Mouse (Mus musculus) cerebellum, adult (tissue): Measurements from ENCODE around the gene Zmat3.

Experiments
- ATAC-seq: cut with Nextera tagmentation; 2 replicates; pipeline ENCODE4 v1.9.2; 2017; ENCODE audit warnings: mild to moderate bottlenecking, moderate library complexity, mixed read lengths; ENCODE audit not compliant: insufficient number of reproducible peaks, low FRiP score, low TSS enrichment

The Zmat3 gene

DNA sequence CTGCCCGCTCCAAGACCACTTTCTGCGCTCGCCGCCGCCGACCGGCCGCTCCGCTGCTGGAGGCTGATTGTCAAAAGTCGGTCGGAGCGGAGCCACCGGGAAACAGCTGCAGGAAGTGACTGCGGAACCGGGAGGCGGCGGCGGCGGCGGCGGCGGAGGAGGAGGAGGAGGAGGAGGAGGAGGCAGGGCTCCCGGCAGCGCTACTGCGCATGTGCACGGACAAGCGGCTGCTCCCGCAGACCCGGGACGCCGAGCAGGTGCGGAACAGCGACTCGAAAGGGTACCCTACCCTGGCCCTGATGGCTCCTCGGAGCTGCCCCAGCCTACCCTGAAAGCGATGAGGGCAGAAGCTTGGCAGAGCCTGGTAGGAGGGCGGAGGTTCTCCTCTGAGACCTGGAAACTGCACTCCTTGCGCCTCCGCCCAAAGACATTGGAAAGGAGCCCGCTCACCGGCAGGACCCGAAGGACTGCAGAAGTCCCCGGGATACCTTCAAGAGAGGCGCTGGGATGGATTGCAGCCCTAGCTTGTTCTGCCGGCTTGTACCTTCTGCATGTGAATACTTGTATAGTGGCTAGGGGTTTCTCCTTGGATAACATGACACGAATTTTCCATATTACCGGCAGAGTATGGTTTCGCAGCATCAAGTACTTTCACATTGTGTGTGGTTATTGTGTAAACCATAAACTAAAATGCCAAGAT, at the start of gene Zmat3:
Zmat3 (minus strand) TSS at position 469 of the 700 bp plus-strand sequence.
- ATAC-seq = peak; percentile 70

DNA sequence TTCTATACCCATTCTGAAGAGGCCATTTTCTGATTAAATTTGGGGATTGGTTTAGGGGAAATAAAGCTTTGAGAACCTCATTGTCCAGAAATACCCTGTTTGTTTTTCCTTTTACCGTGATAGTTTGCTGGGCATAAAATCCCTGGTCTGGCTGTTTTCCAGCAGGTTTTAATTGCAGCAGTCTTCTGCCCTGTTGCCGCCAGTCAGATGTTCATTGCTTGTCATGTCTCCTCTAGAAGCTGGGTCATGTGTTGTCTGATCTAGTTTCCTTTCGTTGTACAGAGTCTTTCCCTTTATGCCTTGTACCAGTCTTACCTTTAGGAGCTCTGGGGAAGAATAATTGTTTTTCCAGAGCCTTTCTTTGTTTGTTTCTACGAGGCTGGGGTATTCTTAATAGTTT, 48.6 kb upstream of the Zmat3 start:
- ATAC-seq = no peak

DNA sequence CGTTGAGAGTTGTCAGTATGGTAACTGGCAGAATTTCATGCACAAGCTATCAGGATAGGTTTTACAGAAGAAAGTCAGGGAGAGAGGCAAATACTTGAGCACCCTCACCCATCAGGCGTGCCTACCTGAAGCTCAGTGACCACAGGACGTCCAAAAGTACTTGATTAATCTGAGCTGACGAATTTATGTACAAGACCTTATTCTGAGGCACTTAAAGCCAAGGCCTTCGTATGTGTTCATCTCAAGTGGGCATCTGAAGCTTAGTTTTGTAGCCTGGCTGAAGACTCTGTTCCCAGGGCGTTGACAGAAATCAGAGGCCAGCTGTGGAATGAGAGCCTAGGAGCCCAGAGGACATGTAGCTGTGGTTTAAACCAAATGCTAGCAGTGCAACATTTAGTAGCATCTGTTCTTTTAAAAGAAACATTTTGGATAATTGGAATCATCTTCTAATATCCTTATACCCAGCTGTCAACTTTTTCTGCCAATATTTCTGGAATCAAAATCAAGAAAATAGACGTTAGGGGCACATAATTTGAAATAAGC, 46.8 kb upstream of the Zmat3 start:
- no peak for ATAC-seq

DNA sequence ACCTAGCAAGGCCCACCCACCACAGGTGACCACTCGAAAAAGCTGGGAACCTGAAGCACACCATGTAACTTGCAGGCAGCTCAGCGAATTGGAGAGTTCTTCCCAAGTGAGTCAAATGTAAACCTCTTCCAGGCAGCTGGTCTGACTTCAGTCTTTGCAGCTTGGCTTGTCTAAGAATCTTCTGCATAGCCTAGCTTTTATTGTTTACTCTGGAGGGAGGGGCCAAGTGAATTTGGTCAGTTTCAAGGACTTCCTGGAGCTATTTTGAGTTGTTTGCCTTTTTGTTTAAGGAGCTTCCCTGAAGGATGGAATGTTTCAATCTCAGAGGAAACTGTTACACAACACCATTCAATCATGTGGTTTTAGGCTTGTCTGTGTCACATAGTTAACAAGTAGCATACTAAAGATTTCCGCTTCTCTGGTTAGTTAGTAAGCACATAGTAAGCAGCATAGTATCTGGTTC, 43.0 kb upstream of the Zmat3 start:
- no peak for ATAC-seq

DNA sequence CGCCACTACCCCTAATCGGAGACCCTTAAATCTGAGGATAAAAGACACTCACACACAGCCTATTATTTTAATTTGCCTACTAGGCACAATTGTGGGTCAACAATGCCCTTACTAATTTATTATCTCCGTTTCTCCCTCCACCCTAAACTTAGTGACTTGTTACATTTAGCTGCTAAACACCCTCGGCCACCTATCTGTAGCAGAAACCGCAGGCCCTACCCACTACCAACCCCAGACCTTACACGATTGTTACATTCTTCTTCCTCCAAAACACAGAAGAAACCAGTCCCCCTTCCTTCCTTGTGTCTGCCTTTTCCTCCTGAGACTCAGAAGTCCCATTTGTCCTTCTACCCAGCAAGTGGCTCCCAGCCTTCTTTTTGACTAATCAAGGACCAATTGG, 41.0 kb upstream of the Zmat3 start:
- ATAC-seq = no peak

DNA sequence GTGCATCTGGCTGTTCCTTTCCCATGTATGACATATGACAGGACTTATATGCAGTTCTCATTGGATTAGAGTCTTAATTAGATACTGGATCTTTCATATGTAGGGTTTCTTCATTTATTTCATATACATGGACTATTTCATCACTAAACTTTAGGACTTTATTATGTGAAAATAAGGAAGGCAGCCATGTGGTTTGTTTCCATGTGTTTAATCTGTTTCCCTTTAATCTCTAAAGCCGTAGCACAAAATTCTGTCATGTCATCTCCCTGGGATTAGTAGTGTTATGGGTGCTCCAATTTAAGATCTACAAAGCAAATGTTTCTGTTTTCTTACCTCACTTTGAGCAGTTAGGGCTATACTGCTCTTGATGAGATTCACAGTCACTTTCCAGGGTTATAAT, 39.9 kb upstream of the Zmat3 start:
- ATAC-seq = no peak

DNA sequence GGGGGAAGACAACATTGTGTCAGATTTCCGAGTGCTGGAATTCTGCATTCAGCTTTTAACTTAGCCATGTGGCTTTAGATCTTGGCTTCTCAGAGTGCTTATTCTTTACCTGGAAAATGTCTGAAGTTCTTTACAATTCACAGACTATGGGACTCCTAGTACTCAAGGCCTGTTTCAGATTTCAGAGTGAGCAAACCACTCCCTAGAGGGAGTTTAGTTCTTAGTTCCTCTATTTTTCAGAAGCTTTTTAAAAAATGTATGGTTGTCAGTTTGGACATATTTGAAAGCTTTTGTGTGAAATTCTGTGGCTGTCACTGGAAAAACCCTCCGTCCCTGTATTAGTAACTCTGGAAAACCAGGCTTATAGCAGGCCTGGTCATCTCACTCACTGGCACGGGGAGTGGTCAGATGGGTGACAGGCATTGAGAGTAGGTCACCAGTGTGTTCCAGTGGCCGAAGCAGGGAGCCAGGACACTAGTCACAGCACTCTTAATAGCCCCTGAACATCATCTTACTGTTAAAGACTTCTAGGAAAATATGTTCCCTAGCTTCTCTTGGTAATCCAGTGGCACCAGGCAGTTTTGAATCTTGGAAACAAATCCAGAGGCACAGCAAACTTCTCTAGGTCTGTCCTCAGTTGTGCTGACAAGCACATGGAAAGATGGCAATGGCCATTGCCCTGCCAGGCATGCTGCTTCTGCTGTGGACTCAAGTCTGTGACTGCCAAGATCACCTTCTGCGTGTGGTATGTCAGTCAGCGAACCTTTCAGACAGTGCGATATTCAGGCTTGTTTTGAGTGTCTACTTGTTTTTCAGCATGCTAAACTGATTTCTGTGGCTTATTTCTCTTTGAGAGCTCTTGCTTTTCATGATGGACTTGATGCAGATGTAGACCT, 37.4 kb upstream of the Zmat3 start:
- ATAC-seq = 0 out of 2 replicates have a peak, but pooled peaks have one; percentile 62

DNA sequence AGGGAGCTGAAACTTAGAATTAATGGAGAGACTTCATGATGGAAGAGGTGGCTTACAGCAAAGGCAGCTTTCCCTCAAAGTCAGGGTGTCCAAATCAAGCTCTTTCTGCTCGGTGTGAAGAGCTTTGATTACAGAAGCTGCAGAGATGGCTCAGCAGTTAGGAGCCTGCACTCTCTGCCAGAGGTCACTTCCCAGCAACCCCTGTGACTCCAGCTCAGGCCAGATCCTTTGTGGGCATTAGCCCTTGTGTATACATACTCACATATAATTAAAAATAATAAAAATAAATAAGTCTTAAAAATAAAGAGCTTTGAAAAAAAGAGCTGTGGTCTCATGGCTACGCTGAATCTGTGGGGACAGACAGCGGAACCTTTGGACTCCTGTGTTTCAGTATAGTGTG, 35.8 kb upstream of the Zmat3 start:
- ATAC-seq = no peak

DNA sequence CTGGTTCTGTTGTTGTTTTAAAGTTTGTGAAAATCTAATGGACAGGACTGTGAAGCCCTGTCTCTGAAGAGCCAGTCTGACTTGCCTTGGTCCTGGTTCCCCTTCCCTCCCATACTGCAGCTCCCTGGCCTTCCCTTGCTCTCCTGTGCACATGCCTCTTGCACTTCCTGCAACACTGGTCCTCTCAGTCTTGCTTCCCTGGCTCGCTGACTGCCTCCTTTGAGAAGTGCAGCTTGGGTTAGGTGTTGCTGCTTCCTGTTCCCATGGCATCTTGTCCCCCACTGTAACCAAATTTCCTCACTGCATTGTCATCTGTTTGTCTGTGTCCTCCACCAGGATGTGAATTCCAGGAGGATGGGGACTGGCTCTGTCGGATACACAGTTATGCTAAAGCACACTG, 34.1 kb upstream of the Zmat3 start:
- no peak for ATAC-seq

DNA sequence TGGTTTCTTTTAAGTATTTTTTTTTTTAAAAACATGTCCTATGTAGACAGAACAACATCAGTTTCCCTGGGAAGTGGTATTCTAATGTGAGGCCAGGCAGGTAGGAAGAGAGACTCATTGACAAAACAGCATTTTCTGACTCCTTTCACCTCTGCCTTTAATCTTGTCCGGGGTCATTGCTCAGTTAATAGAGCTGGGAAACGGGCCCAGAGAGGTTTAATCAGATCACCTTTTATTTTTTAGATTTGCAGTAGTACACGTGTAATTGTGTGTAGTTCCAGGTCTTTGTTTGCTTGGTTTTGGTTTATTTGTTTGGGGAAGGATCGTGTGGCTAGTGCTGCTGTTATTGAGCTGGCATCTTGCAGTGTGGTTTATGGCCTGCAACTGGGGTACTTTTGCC, 33.6 kb upstream of the Zmat3 start:
- ATAC-seq = no peak

DNA sequence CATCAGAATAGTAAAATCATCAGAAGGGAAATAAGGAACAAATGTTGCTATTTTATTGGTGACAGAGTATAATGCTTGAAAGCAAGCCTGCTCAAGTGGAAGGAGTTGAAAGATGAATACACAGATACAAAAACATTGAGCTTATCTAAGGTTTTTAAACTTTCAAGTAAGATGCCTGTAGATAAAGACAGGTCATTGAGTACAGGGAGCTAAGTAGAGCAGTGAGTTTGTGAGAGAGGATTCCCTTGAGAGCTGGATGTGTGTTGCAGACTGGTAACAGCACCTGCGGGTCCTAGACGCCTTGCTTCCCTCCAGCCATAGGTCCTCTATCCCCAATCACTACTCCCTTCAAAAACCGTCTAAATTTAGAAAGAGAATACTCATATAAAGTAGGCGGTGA, 32.8 kb upstream of the Zmat3 start:
- ATAC-seq = no peak

DNA sequence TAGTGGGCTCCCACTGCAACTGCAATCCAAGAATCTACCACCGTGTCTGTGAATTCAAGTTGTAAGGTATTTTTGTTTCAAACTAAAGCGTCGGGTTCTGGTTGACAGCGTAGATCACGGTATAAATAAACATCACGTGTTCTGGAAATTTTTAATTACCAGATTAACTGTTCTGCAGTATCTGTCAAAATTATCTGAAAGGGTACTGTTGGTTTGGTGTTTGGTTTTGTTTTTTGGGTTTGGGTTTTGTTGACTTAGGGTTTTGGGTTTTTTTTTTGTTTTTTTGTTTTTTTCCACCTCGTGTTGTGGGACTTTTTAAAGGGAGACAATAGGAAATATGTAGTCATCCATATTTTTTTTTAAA, 32.3 kb upstream of the Zmat3 start:
- no peak for ATAC-seq

DNA sequence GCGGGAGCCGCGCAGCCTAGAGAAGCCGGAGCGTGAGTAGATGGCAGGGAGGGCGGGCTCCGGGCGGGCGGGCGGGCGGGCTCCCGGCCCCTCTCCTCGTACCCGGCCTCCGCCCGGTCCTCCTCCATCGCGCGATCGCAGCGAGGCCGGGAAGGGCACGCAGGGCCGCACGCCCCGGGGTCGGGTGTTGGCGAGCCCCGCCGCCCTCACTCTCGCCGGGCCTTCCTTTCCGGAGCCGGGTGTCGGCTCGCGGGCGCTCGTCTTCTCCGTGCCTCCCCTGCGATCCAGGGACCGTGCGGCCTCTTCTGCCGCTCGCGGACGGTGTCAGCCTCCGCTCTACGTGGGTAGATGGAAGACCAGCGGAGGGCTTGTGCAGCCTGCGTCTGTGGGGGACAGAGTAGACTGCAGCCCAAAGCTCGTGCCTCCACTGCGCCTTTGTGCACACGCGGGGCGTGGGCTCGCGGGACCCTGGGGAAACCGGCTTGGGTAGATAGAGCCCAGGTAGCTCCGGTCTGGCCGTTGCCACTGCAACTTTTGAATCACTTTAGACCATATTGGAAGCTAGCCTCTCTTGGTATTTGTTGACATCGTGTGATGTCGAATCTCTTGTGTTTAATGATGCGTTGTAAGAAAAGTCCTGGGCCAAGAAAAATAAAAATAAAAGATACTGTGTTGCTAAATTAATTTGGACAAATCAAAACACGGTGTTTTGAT, 31.8 kb upstream of the Zmat3 start, which contains the start of gene Pik3ca:
Pik3ca (plus strand) TSS at position 211 of the 714 bp plus-strand sequence.
- peak; percentile 31 for ATAC-seq

DNA sequence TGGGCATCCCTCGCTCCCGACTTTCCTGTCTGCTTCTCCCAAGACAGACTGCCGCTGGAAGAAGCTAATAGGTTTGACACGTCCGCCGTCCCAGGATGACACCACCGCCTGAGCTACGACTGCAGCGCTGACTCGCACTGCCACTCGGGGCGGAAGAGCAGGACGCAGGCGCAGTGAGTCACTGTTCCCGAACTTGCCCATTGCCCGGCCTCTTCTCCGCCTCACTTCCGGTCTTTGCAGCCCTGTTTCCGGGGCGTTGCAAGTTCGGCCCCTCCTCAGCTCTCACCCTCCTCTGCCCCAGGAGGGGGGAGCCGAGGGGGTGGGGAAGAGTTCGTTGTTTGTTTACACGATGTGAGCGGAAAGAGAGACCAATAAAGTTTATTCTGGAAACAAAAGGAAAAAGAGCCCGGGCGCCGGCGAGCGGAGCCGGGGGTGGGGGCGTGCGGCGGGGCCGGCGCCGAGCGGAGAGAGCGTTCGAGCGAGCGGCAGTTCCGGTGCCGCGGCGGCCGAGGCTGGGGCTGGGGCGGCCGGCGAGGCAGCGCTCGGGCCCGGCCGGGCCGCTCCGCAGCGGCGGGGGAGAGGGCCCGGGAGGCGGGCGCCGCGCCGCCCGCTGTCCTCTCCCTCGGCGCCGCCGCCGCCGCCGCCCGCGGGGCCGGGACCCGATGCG, 31.1 kb upstream of the Zmat3 start:
- peak; percentile 98 for ATAC-seq

DNA sequence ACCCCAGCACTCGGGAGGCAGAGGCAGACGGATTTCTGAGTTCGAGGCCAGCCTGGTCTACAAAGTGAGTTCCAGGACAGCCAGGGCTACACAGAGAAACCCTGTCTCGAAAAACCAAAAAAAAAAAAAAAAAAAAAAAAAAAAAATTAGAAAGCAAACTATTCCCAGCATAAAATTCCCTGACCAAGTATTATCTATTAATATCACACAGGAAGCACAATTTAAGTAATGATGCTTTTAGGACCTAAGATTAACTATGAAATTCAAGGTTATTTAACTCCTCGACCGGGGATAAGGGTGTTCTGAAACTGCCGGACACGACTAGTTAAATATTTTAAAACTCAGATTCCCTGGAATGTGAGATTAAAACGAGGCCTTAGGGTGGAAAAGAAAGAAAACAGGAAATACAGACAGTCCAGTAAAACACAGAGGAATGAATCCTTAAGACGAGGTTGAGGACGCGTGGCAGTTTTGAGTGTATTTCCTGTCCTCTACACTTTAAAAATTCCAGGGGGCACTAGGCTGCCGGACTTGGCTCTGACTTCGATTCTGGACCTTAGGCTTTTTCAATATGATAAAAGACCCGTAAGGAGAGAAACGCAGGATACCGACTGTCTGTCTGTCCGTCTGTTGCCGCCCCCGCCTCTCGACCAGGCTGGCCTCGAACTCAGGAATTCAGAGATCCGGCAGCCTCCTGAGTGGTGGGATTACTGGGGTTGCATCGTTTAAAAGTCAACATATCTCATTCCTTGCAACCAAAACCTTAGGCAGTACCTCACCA, 30.1 kb upstream of the Zmat3 start:
- no peak for ATAC-seq

DNA sequence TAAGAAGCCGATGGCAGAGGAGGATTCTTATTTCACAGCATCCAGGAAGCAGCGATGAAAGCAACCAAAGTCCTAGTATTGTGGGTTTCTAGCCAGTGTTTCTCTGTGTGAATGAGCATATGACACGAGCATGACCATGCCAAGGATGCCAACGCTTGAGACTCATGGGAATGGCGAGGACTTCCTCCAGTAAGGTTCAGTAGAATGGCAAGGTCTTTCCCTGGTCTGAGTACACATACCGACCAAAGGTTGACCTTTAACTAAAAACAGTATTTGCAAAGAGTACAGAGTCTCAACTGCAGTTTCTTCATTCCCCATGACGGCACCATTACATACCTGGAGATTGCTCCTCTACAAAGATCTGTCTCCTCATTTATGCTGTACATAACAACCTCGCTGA, 28.2 kb upstream of the Zmat3 start:
- no peak for ATAC-seq

DNA sequence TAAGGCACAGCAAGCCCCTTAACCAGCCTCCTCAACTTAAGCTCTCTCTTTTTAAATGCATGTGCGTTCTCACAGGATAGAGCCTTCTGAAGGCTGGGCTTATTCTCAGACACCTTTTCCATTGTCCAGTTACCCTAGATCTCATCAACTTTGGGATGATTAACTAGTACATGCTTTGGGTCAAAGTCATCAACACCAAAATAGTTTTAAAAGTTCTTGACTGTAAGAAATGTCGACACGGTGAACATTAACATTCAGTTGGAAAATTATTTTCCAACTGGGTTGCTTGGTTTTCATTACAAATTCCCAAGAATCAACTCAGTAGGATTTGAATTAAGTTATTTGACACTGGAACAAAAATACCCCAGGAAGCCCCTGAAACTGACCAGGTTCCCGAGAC, 27.0 kb upstream of the Zmat3 start:
- no peak for ATAC-seq

DNA sequence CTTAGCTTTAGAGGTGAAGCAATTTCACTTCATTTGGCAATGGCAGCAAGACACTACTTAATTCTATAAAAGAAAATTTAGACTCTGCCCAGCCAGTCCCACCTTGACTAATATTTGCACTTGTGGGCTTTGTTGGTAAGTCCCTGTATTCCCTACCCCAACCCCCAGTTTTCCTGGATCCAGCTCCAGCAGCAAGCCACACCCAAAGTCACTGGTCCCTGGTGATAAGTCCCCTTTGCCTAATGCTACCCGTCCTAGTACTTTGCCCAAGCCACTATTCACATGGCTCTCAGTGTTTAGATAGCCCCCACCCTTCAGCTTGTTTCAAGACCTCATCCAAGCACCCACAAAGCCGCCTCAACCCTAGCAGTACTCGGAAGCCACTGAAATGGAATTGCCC, 15.7 kb upstream of the Zmat3 start:
- ATAC-seq = no peak

DNA sequence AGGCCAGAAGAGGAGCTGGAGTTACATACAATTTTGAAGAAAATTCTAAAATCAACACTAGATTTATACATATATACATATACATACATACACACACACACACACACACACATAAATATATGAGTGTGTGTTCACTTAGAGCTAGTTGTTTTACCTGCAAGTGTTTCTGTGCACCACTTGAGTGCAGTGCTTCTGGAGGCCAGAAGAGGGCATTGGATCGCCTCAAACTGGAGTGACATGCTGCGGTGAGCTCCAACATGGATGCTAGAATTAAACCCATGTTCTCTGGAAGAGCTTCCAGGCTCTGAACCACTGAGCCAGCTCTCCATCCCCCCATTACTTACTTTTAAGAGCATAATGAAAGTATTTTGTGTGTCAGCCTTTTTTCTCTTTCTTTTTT, 14.1 kb upstream of the Zmat3 start:
- ATAC-seq = no peak
